Mouse (Mus musculus): ENCODE data around the gene Olfr173.

GRCm38 (mm10) chr16:58763076-58763475, 37.0 kb downstream of the Olfr173 start, which contains the start of gene Olfr172:
- TF ChIP-seq MAFK (IDR thresholded peaks at IDR 0.05; ENCODE audit: insufficient read depth, low read depth, low read length) = no peak
- no peak for TF ChIP-seq ZNF384 (IDR thresholded peaks at IDR 0.05; ENCODE audit: low read depth, low read length)
- no peak for TF ChIP-seq HCFC1 (IDR thresholded peaks at IDR 0.05; ENCODE audit: borderline replicate concordance, insufficient read depth, low read length)
- no peak for TF ChIP-seq CHD2 (IDR thresholded peaks at IDR 0.05; ENCODE audit: low read depth, low read length)
